Mouse (Mus musculus) liver, adult 2 months (tissue): ENCODE measurements at regions not wholly inside any gene's neighbourhood (a gene's known extent, or its start where the extent isn't known, plus 50 kb on each side); places are given as distances from the start of the nearest gene placed in this dataset.

Source experiments
- DNase-seq: peaks from one replicate; pipeline ENCODE4 v3.0.0-alpha.2; 2011; ENCODE audit warnings: low read depth, low spot score; ENCODE audit errors: extremely low read depth
- H3K27ac ChIP-seq: fragments of 200-500 bp; replicated peaks from 2 replicates; pipeline ENCODE4 v1.5.1; 2012; ENCODE audit warnings: low read depth, mild to moderate bottlenecking, control low read depth, inconsistent platforms, low read length; ENCODE audit not compliant: insufficient read depth
- H3K27me3 ChIP-seq: fragments of 200-500 bp; 2 replicates; pipeline ENCODE4 v1.6.1; 2012; ENCODE audit warnings: mild to moderate bottlenecking, moderate library complexity, low read length, inconsistent platforms; ENCODE audit not compliant: control insufficient read depth, insufficient read depth
- H3K36me3 ChIP-seq: fragments of 200-500 bp; 2 replicates; pipeline ENCODE4 v1.6.1; 2012; ENCODE audit warnings: low read length, inconsistent platforms; ENCODE audit not compliant: control insufficient read depth, insufficient read depth
- H3K4me1 ChIP-seq: fragments of 200-500 bp; 2 replicates; pipeline ENCODE4 v1.6.1; 2011; ENCODE audit warnings: low read length; ENCODE audit not compliant: control insufficient read depth, insufficient read depth
- H3K4me3 ChIP-seq: fragments of 200-500 bp; 2 replicates; pipeline ENCODE4 v1.5.1; 2011; ENCODE audit warnings: low read depth, mild to moderate bottlenecking, control low read depth, low read length, moderate library complexity; ENCODE audit not compliant: insufficient read depth
- H3K79me2 ChIP-seq: fragments of 200-500 bp; 2 replicates; pipeline ENCODE4 v1.6.1; 2012; ENCODE audit warnings: inconsistent platforms, mild to moderate bottlenecking, low read length, moderate library complexity; ENCODE audit not compliant: control insufficient read depth, insufficient read depth
- H3K9ac ChIP-seq: fragments of 200-500 bp; 2 replicates; pipeline ENCODE4 v1.6.1; 2012; ENCODE audit warnings: low read depth, mild to moderate bottlenecking, control low read depth, inconsistent platforms, low read length
- CTCF ChIP-seq: fragments of 200-500 bp; IDR thresholded peaks from 2 replicates; pipeline ENCODE4 v1.5.1; 2011; ENCODE audit warnings: low read depth, low read length, control low read depth
- POLR2A ChIP-seq: fragments of 200-500 bp; IDR thresholded peaks from 2 replicates; pipeline ENCODE4 v1.6.1; 2011; ENCODE audit warnings: low read length, control low read depth; ENCODE audit not compliant: insufficient read depth; ENCODE audit errors: extremely low read depth
- WGBS: fragments of 180-500 bp; shearing (Covaris S2); methylation state at CpG from one replicate; pipeline ENCODE4 v1.1.7; 2018; 5-methylcytosine and 5-hydroxymethylcytosine counted together

DNA sequence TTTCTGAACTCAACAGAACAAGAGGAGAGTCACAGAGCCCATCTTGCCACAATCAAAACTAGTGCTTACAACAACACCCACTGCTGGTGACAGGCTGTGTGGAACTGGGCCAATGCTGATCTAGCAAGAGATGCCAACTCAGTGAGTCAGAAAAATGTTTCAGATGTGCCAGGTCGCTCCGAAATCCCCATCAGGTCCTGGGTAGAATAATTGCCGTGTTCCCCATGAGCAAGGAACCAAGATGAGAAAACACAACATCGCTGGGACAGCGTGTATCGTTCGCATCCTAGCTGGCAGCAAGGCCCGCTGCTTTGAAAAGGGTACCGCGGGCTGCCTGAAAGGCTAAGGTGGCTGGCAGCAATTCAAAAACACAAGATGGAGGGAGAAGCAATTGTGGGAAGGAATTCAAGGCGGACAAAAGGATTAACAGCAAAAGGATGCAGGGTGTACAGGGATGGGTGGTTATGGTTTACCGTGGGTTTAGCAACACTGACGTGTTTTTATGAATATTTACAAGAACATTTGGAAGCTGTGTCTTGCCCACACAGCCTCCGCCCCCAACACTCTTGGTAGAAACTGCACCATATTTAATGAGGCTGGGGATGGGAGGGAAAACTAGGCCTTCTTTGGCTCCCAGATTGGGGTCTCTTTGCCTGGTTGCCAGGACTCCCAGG lies 229.7 kb upstream of the G2e3 start:
- Histone ChIP-seq H3K79me2 (no peaks in the 10 kb centered on the region), H3K9ac (no peak overlapping the region), H3K4me3 (no peak overlapping the region), H3K4me1 (peaks cover 13% of the 10 kb centered on the region), H3K27ac (peak overlapping the region; percentile 83), H3K36me3 (no peaks in the 10 kb centered on the region), H3K27me3 (no peaks in the 10 kb centered on the region)
- 56% methylated on average over 14 of the region's 14 CpGs for WGBS
- TF ChIP-seq CTCF = no peak
- TF ChIP-seq POLR2A = no peak
- DNase-seq = peak; percentile 91

DNA sequence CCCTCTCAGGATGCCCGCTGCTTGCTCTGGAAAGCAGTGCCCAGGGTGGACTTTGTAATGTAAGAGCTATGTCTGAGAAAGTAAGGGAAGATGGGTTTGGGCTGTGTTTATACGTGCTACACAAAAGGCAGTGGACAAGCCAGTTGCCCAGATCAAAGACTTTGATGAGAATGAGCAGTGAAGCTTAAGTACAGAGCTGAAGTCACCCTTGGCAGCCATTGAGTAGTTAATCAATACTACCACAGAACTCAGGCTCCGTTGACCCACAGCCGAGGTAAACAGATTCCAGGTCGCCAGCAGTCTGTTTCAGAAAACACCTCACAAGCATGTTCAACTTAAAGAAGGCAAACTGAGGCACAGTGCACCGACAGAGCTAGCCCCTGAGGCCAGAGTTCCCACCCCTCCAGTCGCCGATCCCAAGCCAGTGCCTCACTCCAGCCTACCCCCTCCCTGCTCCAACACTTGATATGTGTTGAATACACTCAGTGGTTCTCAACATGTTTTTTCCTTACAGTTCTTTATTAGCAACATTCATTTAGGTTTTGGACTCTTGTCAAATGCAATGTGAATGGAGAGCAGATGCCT lies 230.3 kb upstream of the G2e3 start:
- Histone ChIP-seq H3K4me1 (peaks cover 13% of the 10 kb centered on the region), H3K27ac (peak overlapping the region; percentile 83), H3K9ac (no peak overlapping the region), H3K36me3 (no peaks in the 10 kb centered on the region), H3K4me3 (peak overlapping the region; percentile 19; the same call in 1 of the 2 replicates), H3K79me2 (no peaks in the 10 kb centered on the region), H3K27me3 (no peaks in the 10 kb centered on the region)
- DNase-seq = peak; percentile 94
- WGBS = 41% methylated on average over 8 of the region's 8 CpGs
- TF ChIP-seq POLR2A = no peak
- no peak for TF ChIP-seq CTCF

DNA sequence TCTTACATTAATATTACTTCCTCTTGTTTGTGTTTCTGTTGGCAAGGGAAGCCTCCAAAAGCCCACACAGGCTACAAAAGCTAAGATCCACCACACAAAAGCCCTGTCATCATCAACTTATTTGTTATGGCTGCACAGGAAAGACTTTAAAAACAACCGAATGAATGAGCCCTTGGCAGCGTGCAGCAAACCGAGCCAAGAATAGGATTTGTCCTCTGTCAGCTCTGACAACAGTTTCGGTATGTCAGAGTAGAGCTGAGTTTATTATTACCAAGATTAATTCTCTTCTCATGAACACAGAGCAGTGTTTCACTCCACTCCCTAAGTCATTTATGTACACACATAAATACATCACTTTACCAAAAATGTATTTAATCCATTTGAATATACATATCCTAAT lies 236.1 kb upstream of the G2e3 start:
- Histone ChIP-seq H3K9ac (no peak overlapping the region), H3K79me2 (no peaks in the 10 kb centered on the region), H3K27ac (no peak overlapping the region), H3K27me3 (no peaks in the 10 kb centered on the region), H3K4me3 (no peak overlapping the region), H3K4me1 (no peaks in the 10 kb centered on the region), H3K36me3 (no peaks in the 10 kb centered on the region)
- no peak for TF ChIP-seq POLR2A
- TF ChIP-seq CTCF = no peak
- DNase-seq = no peak
- WGBS = 76% methylated on average over 4 of the region's 4 CpGs

DNA sequence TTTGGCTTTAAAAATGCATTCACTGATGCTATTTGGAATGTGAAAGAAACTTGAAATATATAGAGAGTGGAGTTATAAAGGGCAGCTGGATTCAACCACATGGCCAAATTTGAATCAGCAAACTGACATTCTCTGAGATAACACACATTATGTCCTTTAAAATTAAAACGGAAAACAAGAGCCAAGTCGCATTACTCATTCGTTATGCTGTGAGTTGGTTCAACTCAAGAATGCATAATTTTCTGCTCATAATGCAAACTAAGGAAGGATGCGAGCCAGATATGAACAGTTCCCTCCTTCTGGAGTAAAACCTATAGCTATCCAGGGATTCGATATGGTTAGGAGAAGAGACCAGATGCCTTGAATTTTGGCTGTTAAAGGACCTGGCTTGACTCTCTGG lies 239.8 kb upstream of the G2e3 start:
- Histone ChIP-seq H3K27me3 (no peaks in the 10 kb centered on the region), H3K79me2 (no peaks in the 10 kb centered on the region), H3K36me3 (no peaks in the 10 kb centered on the region), H3K27ac (no peak overlapping the region), H3K4me3 (no peak overlapping the region), H3K4me1 (no peaks in the 10 kb centered on the region; the same call in 1 of the 2 replicates), H3K9ac (no peak overlapping the region)
- TF ChIP-seq POLR2A = no peak
- TF ChIP-seq CTCF = no peak
- WGBS = 84% methylated on average over 5 of the region's 5 CpGs
- no peak for DNase-seq

DNA sequence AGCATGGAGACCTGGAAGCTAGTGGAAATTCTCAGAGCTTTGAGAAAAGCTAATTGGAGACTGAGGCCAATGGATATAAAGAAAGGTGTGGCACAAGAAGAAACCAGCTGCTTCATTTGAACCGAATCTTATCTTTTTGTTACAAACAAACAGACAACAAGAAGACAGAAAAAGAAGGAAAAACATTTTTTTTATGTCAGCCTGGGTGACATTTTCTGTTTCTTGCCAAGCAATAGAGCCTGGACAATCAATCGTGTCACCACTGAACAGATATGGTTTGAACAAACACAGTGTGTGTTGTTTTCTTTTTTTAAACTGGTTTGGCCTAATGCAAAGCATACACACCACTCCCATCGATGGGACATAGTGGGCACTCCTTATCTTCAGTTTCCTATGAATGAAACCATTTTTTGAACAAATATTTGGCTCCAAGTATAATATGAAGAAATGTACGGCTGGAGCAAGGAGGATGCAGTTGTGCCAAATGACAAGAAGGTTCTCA lies 244.3 kb upstream of the G2e3 start:
- Histone ChIP-seq H3K9ac (no peak overlapping the region), H3K4me3 (no peak overlapping the region), H3K79me2 (no peaks in the 10 kb centered on the region), H3K36me3 (no peaks in the 10 kb centered on the region), H3K27ac (no peak overlapping the region), H3K4me1 (no peaks in the 10 kb centered on the region; the same call in 1 of the 2 replicates), H3K27me3 (no peaks in the 10 kb centered on the region)
- TF ChIP-seq POLR2A = no peak
- TF ChIP-seq CTCF = no peak
- WGBS = 61% methylated on average over 4 of the region's 4 CpGs
- DNase-seq = no peak

DNA sequence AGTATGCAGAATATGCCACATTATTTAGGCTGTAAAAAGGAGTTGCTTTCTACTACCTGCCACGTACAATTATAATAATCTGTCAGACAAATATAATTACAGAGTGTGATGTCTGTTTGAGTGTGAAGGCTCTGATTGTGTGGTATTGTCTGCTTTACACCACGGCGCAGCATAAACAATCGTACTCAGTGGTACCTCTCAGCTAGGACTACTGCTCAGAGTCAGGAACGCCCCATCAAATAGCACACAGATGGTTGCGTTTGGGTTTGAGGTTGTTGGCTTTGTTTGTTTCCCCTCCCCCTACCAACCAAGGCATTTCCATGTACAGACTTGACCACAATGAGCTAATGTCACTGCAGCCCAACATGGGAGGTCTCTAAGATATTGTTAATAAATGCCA lies 246.2 kb upstream of the G2e3 start:
- no peaks in the 10 kb centered on the region; the same call in 1 of the 2 replicates for H3K4me1 ChIP-seq
- TF ChIP-seq POLR2A = no peak
- no peak for TF ChIP-seq CTCF
- H3K9ac ChIP-seq = no peak overlapping the region
- DNase-seq = no peak
- no peak overlapping the region for H3K4me3 ChIP-seq
- no peaks in the 10 kb centered on the region for H3K27me3 ChIP-seq
- H3K79me2 ChIP-seq = no peaks in the 10 kb centered on the region
- WGBS = 82% methylated on average over 6 of the region's 6 CpGs
- H3K27ac ChIP-seq = no peak overlapping the region
- H3K36me3 ChIP-seq = no peaks in the 10 kb centered on the region
